Mouse (Mus musculus) monocyte, adult 5-6 weeks (primary cell): ENCODE measurements at regions not wholly inside any gene's neighbourhood (a gene's known extent, or its start where the extent isn't known, plus 50 kb on each side); places are given as distances from the start of the nearest gene placed in this dataset.

Source experiments
- ATAC-seq: fragments of 153-309, 156-312 bp; replicated peaks from 2 replicates; pipeline ENCODE4 v1.8.0; 2017; ENCODE audit warnings: mild to moderate bottlenecking; ENCODE audit not compliant: low TSS enrichment, insufficient number of reproducible peaks, severe bottlenecking, poor library complexity, low FRiP score

DNA sequence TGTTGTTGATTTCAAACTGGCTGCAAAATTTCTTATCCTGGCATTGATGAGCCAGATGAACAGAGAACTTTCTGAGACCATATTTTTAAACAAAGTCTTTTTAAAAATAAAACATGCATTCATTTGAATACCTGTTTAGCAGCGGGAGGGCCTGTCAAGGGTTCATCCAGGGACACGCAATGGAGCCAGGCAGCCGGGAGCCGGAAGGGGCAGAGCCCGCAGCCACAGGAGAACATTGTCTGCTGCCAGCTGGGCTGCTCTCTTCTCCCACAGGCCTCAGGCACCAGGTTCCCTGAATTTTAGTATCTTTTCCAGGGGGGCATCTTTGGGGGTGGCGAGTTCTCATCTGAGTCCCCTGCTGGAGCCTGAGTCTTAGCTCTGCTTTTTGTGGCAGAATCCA, 205.8 kb upstream of the Tprg start:
- ATAC-seq = no peak

DNA sequence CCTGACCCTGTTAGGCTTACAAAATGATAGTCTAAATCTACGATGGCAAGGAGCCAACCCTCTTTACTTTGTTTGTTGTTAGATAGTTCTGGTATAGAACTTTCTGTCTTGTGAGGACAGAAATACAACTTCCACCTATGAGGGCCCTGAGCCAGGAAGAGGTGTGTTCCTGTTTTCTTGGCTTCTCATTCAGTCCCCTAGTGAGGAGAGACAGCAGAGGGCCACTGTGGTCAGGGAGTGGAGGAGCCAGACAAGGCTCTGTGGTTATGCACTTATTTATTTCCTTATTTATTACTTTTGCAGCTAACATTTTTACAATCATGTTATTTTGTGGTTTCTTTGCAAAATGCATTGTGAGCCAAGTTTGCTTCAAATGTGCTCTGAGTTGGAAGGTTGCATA, 202.9 kb upstream of the Tprg start:
- no peak for ATAC-seq

DNA sequence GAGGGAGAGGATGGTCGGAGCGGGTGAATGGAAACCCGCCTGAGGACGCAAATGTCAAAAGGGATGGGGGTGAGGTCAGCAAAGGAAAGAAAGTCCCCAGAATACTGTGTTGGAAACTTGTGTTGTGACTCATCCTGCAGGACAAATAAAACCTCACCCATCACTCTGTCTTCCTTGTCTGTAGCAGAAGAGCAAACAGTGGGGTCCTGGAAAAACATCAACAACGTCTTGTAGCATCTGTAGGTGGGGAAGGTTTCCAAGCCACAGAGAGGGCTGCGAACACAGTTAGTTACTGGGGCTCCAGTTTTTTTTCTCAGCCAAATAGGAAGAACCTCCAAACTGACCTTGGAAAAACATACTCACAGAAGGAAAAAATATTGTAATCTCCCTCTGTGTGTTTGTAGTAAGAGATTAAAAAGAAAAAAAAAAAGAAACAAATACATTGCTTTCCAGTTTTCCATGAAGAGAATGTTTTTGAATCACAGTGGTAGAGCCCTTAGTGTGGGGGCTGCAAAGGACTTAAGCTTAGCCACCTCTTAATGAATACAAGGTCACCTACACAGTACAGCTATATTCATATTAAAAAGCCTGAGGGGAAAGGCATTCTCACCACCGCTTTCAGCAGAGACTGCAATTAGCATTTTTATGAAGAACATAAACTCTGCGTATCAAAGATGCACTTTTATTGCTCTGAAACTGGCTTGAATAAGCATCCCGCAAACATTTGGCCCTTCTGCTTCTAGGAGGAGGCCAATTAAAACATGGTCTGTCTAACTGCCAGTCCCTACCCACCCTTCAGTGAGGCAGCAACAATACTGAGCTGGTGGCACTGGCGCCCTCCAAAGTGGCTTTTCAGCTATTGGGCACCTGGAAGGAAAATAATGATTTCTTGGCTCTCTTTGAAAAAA, 198.6 kb upstream of the Tprg start:
- ATAC-seq = no peak

DNA sequence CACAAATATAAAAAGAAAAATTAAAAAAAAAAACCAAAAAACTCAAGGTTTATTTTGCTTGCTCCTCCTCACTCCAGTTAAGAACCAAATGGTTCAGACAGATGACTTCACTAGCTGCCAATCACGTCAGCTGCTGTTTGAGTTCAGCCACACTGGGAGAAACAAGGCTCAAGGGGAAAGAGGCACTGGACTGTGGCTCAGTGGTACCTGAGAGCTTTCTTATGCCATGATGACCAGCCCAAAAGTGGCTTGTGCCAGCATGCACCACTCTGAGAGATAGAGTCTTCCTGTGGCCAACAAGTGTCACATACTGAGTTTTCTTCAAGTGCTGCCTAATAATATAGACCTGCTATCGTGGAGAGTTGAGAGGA, 198.0 kb upstream of the Tprg start:
- no peak for ATAC-seq

DNA sequence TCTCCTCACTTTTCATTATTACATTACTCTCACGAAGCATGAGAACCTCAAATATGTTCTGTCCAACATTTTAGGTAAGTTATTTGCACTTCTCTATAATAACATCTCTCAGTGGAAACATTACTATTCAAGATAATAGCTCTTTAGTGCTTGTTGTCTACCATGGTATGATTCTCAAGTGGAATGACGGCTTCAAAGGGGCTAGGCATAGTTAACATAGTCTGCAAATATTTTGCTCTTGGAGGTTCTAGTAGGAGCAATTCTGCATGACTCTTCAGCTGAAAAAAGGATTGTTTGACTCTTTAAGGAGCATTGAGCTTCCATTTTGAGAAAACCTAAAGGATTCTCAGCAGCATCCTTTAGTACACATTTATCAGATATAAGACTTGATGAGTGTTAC, 182.5 kb upstream of the Tprg start:
- no peak for ATAC-seq

DNA sequence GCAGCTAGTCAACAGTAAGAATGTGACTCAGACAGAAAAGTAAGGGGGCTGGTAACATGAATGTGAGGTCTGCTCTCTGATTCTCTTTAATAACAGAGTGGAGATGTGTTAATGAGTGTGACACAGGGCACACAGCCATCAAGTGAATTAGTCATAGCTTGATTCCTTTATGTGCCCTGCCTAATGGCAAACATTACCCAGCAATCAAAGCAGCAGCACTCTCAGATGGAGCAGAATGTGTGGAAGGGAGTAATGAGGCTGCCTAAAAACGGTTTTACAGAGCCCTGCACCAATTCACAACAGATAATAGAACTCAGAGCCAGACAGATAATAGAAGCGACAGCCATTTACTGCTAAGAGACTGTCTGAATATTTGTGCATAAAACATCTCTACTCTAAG, 182.0 kb upstream of the Tprg start:
- ATAC-seq = no peak

DNA sequence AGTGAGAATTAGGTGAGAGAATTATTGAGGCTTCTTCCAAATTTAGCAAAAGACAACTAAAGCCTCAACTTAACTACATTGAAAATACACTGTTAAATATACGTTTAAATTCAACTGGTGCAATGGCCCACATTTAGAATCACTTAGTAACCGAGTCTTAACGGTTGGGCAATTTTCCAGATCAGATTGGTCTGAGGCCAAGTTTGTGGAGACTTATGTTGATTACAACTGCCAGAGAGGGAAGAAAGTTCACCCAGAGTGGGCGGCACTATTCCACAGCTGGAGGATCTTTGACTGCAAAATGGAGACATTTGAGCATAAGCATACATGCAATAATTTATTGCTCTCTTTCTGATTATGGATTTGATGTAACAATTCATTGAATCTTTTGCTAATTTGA, 146.5 kb upstream of the Tprg start:
- ATAC-seq = no peak

DNA sequence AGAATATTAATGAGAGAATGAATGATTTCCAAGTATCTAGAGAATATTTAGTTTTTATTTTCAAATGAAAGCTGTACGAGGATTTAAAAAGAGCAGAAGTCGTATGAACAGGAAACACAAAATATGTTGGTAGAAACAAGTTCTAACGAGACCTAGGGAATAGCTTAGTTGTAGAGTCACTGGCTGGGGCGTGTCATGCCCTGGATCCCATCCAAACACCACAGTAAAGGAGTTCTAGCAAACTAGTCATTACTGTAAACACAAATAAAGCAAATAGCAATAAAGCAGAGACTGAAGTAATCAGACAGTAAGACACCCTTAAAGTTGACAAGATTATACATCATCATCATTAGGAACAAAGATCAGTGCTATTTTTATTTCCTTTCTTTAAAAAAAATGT, 139.1 kb upstream of the Tprg start:
- no peak for ATAC-seq

DNA sequence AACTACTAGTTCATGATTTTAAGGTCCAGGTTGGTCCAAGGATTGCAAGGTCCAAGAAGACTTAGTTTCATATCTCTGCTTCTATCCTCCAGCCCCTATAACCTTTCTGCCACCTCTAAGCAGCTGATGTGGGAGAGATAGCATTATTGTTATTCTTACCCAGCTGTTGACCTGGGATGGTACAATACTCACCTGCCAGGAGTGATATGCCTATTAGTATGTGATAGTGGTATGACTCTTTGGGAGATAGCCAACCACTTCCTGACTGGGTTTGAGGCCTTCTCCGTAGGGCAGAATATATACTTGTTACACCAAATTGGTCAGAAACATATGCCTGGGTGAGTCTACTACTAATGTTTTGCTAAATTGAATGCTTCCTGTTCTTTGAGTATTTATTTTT, 137.4 kb upstream of the Tprg start:
- no peak for ATAC-seq

DNA sequence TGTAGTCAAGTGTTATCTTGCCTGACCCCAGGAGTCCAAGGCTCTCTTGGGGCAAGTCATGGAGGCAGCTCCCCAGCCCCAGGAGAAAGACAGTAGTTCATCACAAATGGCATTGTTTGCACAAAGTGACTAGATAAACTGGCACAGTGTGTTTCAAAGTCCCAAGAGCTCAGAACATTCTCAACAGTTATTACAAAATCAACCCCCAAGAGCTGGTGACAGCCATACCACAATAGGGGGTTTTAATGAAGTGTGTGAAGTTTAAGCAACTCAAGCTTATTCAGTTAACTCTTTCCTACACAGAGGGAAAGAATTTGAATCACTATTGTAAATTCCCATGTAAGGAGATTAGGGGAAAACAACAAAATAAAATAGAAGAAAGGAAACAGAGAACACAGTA, 109.7 kb upstream of the Tprg start:
- ATAC-seq = no peak

DNA sequence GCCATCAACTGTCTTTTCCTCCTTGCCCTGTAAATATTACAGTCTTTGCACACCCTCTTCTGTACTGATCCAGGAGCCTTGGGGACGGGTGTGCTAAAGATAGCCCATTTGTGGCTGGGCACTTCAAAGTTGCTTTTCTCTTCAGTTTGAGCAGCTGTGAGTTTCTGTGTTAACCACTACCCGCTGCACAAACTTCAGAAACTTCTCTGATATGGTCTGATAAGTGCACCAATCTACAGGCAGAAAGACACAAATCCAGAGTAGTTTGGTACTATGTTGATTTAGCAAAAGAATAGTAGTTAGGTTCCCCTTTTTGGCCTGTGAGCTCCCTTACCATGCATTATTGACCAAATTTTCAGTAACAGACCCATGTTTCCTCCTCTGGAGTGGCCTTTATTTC, 108.6 kb upstream of the Tprg start:
- no peak for ATAC-seq

DNA sequence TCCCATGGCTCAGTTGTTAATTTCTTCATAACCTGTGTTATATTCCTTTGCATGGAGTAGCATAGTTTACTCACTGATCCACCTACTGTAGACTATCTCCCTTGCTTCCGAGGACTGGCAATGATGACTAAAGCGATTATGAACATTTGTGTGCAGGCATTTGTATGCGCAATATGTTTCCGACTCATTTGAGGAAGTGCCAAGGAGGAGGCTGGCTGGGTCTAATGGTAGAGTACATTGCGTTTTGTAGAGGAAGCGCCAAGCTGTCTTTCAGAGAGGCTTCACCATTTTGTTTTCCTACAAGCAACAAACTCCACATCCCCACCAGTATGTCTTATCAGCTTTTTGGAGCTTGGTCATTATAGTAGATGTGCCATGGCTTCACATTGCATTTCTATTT, 104.7 kb upstream of the Tprg start:
- ATAC-seq = no peak

DNA sequence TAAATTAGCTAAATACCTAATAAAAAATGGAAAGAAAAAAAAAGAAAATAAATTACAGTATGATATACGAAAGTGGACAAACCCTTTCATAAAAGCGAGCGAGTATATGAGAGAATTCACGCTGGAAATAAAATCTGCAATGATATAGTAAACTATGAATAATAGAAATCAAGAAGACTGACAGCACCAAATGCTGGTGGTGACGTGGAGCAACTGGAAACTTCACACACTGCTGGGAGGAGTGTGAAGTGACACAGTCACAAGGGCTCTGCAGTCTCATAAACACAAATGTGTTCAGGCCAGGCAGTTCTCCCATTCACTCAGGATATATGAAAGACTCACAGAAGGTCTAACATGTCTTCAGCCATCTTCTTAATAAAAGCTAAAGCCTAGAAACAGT, 89.5 kb upstream of the Tprg start:
- no peak for ATAC-seq

DNA sequence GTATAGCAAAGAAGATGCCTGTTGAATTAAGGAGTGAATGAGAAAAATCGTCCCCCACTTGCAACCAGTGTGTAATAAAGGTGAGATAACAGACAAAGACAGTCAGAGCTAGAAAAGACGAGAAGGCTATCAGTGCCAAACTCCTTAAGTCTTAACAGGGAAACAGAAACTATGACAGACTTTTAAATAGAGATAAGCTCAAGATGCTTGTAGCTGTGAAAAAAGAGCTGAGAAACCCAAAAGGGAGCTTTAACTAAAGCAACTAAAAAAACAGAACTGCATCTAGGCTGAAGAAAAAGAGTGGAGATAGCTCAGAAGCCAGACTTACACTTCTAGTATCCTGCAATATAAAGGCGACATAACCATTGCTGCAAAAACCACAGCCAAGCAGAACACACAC, 87.8 kb upstream of the Tprg start:
- ATAC-seq = no peak

DNA sequence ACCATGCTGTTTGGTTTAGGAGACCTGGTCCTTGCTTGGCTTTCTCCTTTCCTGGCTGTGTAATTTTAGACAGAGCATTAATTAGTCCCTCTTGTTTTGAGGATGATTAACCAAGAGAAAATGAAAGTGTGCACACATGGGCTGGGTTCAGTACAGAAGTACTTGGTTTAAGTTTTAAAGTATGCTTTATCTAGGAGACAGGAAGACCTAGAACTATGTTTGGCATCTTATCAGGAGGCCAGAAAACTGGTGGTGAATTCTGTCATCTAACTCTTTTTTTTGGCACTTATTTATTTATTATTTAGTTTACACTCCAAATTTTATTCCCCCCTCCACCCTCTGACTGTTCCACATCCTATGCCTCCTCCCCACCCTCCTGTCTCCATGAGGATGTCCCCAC, 86.6 kb upstream of the Tprg start:
- ATAC-seq = no peak

DNA sequence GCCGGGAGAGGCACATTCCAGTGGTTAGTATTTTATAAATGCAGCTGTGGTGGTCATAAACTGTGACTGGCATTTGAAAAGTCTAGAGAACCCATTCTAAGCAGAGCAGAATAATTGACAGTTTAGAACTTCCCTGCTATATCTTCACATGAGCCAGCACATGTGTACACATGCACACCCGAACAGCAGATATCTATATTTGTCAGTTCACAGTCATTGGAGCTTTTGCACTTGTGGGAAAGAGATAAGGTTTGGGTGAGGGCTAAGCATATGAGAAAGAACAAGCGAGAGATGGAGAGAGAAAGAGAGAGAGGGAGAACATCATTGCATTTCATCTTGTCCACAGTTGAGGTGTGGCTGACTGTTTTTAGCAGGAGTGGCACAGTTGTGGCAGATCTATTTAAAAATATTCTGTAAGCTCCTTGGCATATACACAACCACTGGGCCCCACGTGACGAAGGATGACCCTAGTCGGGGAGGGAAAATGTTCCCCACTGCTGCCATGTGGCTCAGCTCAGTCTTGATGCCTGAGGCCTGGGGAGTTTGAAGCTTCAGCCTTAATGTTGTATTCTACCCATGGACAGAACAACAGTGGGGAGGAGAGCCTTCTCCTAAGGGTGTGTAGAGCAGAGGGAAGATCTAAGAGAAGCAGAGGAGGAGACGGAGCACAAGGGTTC, 85.4 kb upstream of the Tprg start:
- ATAC-seq = no peak

DNA sequence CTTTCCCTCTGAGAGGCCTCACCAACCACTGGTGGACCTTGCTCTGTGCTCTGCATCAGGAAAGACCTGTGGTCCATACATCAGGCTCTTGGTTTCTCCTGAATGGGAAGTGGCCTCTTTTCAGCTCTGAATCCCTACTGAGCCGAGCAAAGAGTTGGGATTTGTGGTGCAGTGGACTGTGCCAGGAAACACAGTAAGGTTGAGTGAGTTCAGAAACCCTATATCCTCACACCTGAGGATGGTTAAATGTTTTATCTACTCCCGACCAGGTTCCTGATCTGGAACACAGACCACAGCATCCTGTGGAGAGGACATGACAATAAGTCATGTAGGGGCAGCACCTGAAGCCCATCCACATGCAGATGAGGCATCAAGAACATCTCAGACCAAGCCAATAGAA, 73.4 kb upstream of the Tprg start:
- ATAC-seq = no peak

DNA sequence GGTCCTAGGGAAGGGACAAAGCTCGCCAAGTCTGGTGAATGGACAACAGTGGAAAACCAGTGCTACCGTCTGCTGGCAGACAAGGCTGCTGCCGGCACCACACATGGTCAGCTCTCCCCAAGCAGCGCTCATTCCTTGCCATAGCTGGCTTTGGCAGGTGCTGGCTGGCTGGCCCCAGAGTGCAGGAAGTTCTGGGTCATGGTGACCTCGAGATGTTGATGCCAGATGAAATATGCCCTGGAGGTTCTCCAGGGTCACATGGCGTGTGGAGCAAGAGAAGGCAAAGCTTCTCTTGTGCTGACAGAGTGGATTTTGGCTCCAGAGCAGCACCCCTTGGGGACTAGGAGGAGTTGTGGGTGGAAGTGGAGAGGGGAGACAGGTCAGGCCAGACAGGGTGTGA, 66.1 kb upstream of the Tprg start:
- ATAC-seq = no peak

DNA sequence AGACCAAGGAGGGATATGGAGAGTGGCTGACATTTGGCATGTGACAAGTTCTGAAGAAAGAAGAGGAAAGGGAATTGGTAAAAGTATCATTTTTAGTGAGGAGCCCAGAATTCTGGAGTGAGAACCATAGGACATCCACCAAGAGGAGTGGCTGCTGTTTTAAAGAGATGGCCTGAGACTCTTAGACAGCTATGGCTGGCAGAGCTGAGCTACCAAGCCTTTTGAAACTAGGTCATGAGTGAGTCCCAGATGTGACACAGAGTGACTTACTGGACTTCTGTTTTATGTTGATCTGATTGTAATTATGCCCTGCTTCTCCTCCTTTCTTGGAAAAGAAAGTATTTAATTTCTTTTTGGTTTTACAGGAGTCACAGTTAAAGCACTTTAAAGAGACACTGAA, 61.8 kb upstream of the Tprg start:
- no peak for ATAC-seq
